Mouse (Mus musculus) erythroblast, embryonic 14.5 days (primary cell): ENCODE results near the gene Szt2.

ENCODE experiments used
- GATA1 ChIP-seq: IDR thresholded peaks from 2 replicates; pipeline ENCODE4 v1.6.1; 2012; ENCODE audit warnings: low read length, inconsistent platforms, mixed read lengths
- TAL1 ChIP-seq: IDR thresholded peaks from 3 replicates; pipeline ENCODE4 v1.6.1; 2012; ENCODE audit warnings: low read length, inconsistent platforms, mixed read lengths

- TF ChIP-seq TAL1 (no peak), GATA1 (no peak)
Measured at GRCm38 (mm10) chr4:118358159-118358895, 50.7 kb downstream of the Szt2 start.
